Mouse (Mus musculus): ENCODE data around the gene Zmynd8. TPM values are rescaled to one million over a fixed set of nuclear protein-coding genes. Genes with fewer than 3 reads are reported as not detected.
A peak's percentile ranks its signal among the peaks of the same experiment; 100 is the strongest.

Gene Zmynd8
- polyA plus RNA-seq, 1 experiment from 2014 or later: 42.4 TPM

DNA sequence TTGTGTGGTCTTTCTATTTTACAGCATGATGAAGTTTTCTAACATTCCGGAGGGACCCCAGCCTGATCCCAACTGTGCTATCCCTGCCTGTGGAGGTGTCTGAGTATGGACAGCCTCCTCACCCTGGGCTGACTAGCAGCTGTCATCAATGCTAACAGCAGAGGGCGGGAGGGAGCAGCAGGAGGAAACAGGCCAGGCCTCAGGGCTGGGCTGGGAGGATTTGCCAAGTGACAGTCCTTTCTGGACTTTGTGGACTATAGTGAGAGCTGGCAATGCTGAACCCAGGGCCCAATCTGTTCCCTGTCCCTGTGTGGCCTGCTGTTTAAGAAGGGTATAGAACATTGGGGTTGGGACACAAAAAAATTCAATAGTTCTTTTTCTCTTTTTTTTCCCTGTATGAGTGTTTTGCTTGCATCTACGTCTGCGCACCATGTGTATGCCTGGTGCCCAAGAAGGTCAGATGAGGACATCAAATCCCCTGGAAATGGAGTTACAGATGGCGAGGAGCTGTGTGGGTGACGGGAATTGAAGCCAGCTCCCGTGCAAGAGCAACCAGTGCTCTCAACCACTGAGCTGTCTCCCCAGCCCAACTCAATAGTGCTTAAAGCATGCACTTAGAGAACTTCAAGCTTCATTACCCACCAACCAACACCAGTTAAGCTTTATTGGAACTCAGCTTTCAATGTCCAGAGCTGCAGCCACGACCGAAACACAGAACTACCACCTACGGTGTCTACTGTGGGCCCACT, 72.7 kb downstream of the Zmynd8 start:
- H3K4me3 ChIP-seq: no peak overlapping the region
- ATAC-seq (ENCODE audit: extremely low read depth, insufficient number of reproducible peaks, low FRiP score, low TSS enrichment): no peak
- H3K9me3 ChIP-seq: no peaks in the 10 kb centered on the region
- H3K4me1 ChIP-seq: peaks cover 16% of the 10 kb centered on the region
- H3K27ac ChIP-seq (replicated peaks): peak overlapping the region; percentile 37
- WGBS: 76% methylated on average over 10 of the region's 10 CpGs
- no peaks in the 10 kb centered on the region for H3K27me3 ChIP-seq (replicated peaks)
- H3K4me2 ChIP-seq: no peak overlapping the region
- peaks cover 97% of the 10 kb centered on the region for H3K36me3 ChIP-seq
- no peak overlapping the region for H3K9ac ChIP-seq

DNA sequence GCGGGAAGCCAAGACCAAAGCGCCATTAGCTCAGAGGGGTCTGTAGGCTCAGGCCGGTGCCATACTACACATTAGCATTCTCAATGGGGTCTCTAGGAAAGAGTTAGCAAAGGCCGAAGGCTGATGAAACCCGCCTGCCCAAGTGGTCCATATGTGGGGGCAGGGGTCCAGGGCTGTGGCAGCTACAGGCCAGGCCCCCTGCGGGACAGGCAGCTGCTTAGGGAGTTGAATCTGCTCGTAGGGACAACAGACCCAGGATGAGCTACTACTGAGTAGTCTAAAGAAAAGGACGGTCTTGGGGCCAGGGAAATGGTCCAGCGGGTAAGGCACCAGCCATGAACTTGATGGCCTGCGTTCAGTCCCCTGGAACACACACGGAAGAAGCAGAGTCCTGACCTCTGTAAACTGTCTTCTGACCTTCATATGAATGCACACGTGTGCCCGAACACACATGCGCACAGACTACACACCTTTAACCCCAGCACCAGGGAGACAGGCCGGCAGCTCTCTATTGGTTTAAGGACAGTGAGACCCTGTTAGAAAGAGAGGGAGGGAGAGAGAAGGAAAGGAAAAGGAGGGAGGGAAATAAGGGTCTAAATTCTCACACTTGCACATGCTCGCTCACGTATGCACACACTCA, 73.4 kb downstream of the Zmynd8 start:
- Histone ChIP-seq H3K9me3 (no peaks in the 10 kb centered on the region), H3K4me1 (peaks cover 16% of the 10 kb centered on the region), H3K27me3 (replicated peaks) (no peaks in the 10 kb centered on the region), H3K9ac (no peak overlapping the region), H3K4me2 (no peak overlapping the region), H3K27ac (replicated peaks) (0 out of 2 replicates have a peak overlapping the region, but pooled peaks have one; percentile 37), H3K36me3 (peaks cover 97% of the 10 kb centered on the region), H3K4me3 (no peak overlapping the region)
- no peak for ATAC-seq (ENCODE audit: extremely low read depth, insufficient number of reproducible peaks, low FRiP score, low TSS enrichment)
- 92% methylated on average over 17 of the region's 17 CpGs for WGBS

DNA sequence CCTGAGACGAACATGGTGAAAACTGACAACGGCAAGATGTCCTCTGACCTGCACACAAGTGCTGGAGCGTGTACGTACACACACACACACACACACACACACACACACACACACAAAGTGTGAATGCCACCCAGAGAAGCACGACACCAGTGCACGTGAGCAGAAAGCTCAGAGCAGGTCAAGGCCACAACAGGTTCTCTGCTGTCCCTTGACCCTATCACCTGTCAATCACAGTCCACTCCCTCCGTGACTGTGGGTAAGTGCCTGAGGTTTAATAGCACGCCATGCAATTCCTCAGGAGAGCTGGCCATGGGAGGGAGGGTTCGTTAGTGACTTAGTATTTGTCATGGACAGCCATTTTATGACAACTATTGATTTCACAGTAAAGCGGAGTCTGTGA, 74.0 kb downstream of the Zmynd8 start:
- H3K36me3 ChIP-seq: peaks cover 97% of the 10 kb centered on the region
- no peak overlapping the region for H3K4me2 ChIP-seq
- H3K27ac ChIP-seq (replicated peaks): no peak overlapping the region
- H3K4me3 ChIP-seq: no peak overlapping the region
- no peaks in the 10 kb centered on the region for H3K27me3 ChIP-seq (replicated peaks)
- 88% methylated on average over 10 of the region's 10 CpGs for WGBS
- no peak overlapping the region for H3K9ac ChIP-seq
- ATAC-seq (ENCODE audit: extremely low read depth, insufficient number of reproducible peaks, low FRiP score, low TSS enrichment): no peak
- H3K9me3 ChIP-seq: no peaks in the 10 kb centered on the region
- peaks cover 18% of the 10 kb centered on the region for H3K4me1 ChIP-seq

DNA sequence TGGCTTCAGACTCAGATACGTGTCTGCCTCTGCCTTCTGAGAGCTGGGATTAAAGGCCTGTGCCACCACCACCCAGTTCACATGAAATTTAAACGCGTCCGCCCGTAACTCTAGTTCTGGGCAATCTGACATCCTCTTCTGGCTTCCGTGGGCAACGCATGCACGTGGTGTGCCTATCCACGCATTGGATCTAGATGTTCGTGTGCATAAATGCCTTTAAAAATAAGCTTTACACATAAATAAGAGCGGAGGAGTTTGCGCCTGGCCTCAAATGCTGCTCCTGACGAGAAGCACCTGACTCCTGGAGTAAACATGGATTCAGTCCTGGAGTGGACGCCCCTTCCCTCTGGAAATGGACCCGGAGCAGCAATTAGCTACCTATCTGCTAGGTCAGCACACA, 76.3 kb downstream of the Zmynd8 start:
- Histone ChIP-seq H3K27me3 (replicated peaks) (no peaks in the 10 kb centered on the region), H3K4me3 (no peak overlapping the region), H3K4me2 (no peak overlapping the region), H3K9me3 (no peaks in the 10 kb centered on the region), H3K27ac (replicated peaks) (no peak overlapping the region), H3K36me3 (peaks cover 95% of the 10 kb centered on the region), H3K9ac (no peak overlapping the region), H3K4me1 (peaks cover 38% of the 10 kb centered on the region)
- ATAC-seq (ENCODE audit: extremely low read depth, insufficient number of reproducible peaks, low FRiP score, low TSS enrichment): no peak
- WGBS: 91% methylated on average over 15 of the region's 15 CpGs

DNA sequence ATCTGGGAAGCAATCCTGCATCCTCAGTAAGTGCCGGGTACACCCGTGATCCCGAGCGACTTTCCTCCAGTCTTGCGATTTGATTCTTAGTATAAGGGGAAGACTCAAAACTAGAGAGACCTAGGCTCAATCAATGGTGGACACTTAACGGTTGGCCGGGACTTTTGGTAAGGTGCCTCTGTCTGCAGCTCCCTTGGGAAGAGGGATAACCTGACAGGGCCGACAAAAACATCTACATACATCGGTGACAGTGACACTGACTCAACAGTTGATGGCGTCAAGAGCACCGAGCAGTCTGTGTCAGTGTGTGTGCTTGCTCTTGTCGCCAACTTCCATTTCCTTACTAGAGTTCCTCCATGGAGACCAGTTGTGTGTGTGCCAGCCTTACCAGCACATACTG, 77.1 kb downstream of the Zmynd8 start:
- H3K4me1 ChIP-seq: peaks cover 46% of the 10 kb centered on the region
- peaks cover 95% of the 10 kb centered on the region for H3K36me3 ChIP-seq
- no peaks in the 10 kb centered on the region for H3K9me3 ChIP-seq
- H3K4me3 ChIP-seq: no peak overlapping the region
- H3K27me3 ChIP-seq (replicated peaks): no peaks in the 10 kb centered on the region
- no peak overlapping the region for H3K9ac ChIP-seq
- WGBS: 79% methylated on average over 12 of the region's 12 CpGs
- ATAC-seq (ENCODE audit: extremely low read depth, insufficient number of reproducible peaks, low FRiP score, low TSS enrichment): no peak
- H3K27ac ChIP-seq (replicated peaks): no peak overlapping the region
- H3K4me2 ChIP-seq: no peak overlapping the region

DNA sequence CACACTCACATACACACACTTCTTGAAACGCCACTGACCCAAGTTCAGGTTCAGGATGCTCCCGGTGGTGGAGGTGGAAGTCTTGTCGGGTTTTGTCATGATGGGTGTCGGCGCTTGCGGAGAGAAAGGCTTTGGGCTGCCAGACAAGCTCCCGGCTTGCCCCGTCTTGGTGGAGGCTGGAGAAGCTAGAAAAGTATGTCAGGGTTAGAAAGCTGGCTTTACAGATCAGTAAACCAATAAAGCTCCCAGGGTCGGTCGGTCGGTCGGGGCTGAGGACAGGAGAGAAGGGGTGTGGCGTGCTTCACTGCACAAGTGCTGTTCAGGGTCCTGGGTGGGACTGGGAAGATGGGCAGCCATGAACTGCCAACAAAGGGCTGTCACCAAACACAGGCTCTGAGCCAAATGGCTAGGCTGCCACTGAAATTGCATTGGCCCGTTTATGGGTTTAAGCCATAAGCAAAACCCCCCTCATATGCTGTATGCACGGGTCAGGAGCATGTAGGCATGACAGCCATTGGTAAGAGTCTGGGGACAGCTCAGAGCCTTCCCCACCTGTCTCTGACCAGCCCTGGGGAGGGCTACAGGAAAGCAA, 78.2 kb downstream of the Zmynd8 start:
- Histone ChIP-seq H3K9me3 (no peaks in the 10 kb centered on the region), H3K4me1 (peaks cover 52% of the 10 kb centered on the region), H3K27ac (replicated peaks) (peak overlapping the region; percentile 69), H3K4me3 (no peak overlapping the region), H3K9ac (peak overlapping the region; percentile 42; the same call in 1 of the 2 replicates), H3K4me2 (no peak overlapping the region), H3K27me3 (replicated peaks) (no peaks in the 10 kb centered on the region), H3K36me3 (peaks cover 95% of the 10 kb centered on the region)
- WGBS: 68% methylated on average over 15 of the region's 15 CpGs
- no peak for ATAC-seq (ENCODE audit: extremely low read depth, insufficient number of reproducible peaks, low FRiP score, low TSS enrichment)

DNA sequence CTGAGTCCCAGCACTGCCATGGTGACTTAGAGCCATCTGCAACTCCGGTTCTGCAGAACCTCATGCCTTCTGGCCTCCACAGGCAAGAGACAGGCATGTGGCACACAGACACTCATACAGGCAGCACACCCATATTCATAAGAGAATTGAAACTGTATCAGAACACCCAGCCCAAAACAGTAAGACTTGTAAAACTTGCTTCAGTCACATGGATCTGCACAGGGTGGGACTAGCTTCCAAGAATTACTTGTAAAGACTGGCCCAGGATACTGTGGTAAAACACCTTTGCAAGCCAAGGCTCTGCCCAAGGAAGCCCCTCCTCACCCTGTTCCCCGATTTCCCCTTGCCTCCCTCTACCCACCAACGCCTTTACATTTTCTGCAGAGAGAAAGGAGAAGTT, 78.7 kb downstream of the Zmynd8 start:
- Histone ChIP-seq H3K27ac (replicated peaks) (peak overlapping the region; percentile 69), H3K9ac (peak overlapping the region; percentile 42; the same call in 1 of the 2 replicates), H3K9me3 (no peaks in the 10 kb centered on the region), H3K4me2 (no peak overlapping the region), H3K4me1 (peaks cover 52% of the 10 kb centered on the region), H3K27me3 (replicated peaks) (no peaks in the 10 kb centered on the region), H3K4me3 (no peak overlapping the region), H3K36me3 (peaks cover 95% of the 10 kb centered on the region)
- no peak for ATAC-seq (ENCODE audit: extremely low read depth, insufficient number of reproducible peaks, low FRiP score, low TSS enrichment)
- 74% methylated on average over 3 of the region's 3 CpGs for WGBS

DNA sequence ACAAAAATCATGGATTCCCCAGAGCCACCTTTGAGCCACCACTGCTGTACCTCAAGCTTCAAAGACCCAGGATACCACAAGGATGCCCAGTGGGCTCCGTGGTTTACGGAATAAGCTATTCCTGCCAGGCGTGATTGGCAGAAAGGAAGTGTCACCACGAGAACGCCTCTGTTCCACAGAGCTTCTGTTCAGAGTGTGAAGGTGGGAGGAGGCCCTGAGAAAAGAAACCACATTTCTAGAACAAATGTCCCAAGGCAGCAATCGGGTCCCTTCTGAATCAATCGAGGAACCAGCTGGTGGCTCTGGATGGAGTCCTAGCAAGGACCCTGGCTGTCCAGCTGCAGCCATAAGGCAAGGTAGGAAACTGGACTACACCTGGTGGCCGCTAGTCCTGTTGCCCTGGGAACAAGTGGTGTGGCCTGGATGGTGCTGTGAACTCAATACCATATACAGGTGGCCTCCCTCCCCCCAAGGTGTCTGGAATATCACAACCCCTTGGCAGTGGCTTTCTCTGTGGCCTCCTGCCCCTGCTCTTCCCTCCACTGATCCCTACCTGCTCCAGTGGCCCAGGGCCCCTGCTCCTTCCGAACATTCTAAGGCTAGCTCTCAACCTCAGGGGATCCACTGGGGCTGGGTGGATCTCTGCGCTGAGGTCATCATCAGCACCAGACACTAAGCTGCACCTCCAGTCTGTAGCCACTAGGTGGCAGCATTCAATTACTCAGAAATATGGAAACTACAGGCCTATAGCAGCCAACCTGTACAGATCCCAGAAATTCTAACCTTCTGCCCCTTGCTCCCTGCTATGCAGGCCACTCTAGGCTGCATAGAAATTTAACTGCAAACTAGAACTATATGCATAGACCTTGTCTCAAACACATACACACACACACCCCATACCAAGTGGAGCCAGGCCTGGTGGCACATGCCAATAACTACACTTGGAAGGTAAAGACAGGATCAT, 79.5 kb downstream of the Zmynd8 start:
- WGBS: 69% methylated on average over 10 of the region's 10 CpGs
- H3K36me3 ChIP-seq: peaks cover 95% of the 10 kb centered on the region
- no peaks in the 10 kb centered on the region for H3K9me3 ChIP-seq
- no peaks in the 10 kb centered on the region for H3K27me3 ChIP-seq (replicated peaks)
- peak overlapping the region; percentile 69 for H3K27ac ChIP-seq (replicated peaks)
- H3K4me2 ChIP-seq: no peak overlapping the region
- no peak overlapping the region for H3K4me3 ChIP-seq
- H3K4me1 ChIP-seq: peaks cover 52% of the 10 kb centered on the region
- H3K9ac ChIP-seq: no peak overlapping the region
- no peak; the same call in 1 of the 2 replicates for ATAC-seq (ENCODE audit: extremely low read depth, insufficient number of reproducible peaks, low FRiP score, low TSS enrichment)

DNA sequence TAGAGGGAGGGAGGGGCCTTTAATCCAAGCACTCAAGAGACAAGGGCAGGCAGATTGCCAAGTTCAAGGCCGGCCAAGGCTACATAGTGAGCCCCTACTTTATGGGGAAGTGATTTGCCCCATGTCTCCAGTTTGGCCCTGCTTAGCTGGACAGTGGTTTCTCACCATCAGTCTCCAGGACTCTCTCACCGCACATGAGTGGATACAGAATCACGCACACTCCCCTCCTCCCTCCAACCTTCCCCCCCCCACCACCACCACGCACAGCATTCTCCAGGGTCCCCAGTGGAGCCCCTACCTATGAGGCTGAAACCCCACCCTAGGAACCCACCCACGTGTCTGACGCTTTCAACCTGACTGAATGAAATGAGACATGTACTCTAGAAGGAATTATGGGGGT, 80.2 kb downstream of the Zmynd8 start:
- 0 out of 2 replicates have a peak overlapping the region, but pooled peaks have one; percentile 83 for H3K27ac ChIP-seq (replicated peaks)
- H3K9me3 ChIP-seq: no peaks in the 10 kb centered on the region
- H3K4me2 ChIP-seq: no peak overlapping the region
- WGBS: 85% methylated on average over 6 of the region's 6 CpGs
- peaks cover 95% of the 10 kb centered on the region for H3K36me3 ChIP-seq
- no peak for ATAC-seq (ENCODE audit: extremely low read depth, insufficient number of reproducible peaks, low FRiP score, low TSS enrichment)
- H3K9ac ChIP-seq: peak overlapping the region; percentile 41; the same call in 1 of the 2 replicates
- no peak overlapping the region for H3K4me3 ChIP-seq
- H3K27me3 ChIP-seq (replicated peaks): no peaks in the 10 kb centered on the region
- H3K4me1 ChIP-seq: peaks cover 52% of the 10 kb centered on the region

DNA sequence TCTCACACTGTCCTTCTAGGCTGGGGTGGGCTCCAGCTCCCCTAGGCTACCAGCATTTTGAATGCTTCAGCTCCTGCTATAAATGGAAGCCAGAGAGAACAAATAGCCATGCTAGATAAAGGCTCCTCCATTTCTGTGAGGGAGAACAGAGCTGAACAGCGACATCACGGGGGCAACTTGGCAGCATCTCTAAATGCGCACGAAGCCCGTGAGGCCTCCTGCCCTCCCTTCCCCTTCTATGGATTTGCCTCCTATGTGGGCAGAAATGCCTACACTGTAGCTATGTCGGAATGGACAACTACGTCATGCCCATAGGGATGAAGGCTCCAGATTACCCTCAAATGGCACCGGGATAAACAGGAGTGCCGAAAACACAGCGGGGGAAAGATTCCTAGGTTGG, 81.4 kb downstream of the Zmynd8 start:
- Histone ChIP-seq H3K9ac (no peak overlapping the region), H3K27ac (replicated peaks) (peak overlapping the region; percentile 83), H3K27me3 (replicated peaks) (no peaks in the 10 kb centered on the region), H3K4me2 (no peak overlapping the region), H3K4me1 (peaks cover 52% of the 10 kb centered on the region), H3K4me3 (no peak overlapping the region), H3K36me3 (peaks cover 95% of the 10 kb centered on the region), H3K9me3 (no peaks in the 10 kb centered on the region)
- 69% methylated on average over 10 of the region's 10 CpGs for WGBS
- no peak for ATAC-seq (ENCODE audit: extremely low read depth, insufficient number of reproducible peaks, low FRiP score, low TSS enrichment)
